Mouse (Mus musculus) olfactory bulb, adult 2 months (tissue): Measurements from ENCODE around the gene Fam196a.

Source experiments
- CTCF ChIP-seq: fragments of 200-500 bp; IDR thresholded peaks from 2 replicates; pipeline ENCODE4 v1.5.1; 2012; ENCODE audit warnings: low read depth, mild to moderate bottlenecking, low read length, moderate library complexity; ENCODE audit not compliant: insufficient read depth
- POLR2A ChIP-seq: fragments of 200-500 bp; IDR thresholded peaks from 2 replicates; pipeline ENCODE4 v1.6.1; 2012; ENCODE audit warnings: mild to moderate bottlenecking, low read depth, low read length, moderate library complexity; ENCODE audit not compliant: insufficient read depth

- TF ChIP-seq CTCF = no peak
- no peak for TF ChIP-seq POLR2A
Measured at GRCm38 (mm10) chr7:134943701-134944100, 5.5 kb upstream of the Fam196a start.
